Comparison of ENCODE assay signal across 8 mouse cellular contexts in the genomic region with DNA sequence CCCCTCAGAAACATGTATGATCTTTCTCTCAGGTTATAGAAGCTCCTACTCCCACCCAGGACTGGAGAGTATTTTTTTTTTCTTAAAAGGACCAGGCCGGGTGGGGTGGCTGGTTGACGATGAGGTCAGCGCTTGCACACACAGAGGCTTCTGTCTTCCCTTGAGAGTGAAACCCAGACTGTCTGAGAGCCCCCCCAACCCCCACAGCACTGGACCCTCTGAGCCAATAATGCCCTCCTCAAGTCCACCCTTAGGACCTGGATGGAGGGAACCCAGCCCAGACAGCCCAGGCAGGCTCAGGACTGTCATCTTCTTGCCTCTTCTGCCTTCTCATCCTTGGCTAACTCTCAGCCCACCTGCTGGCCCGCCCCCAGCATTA. TPM values are rescaled to one million over a fixed set of nuclear protein-coding genes. Genes with fewer than 3 reads are reported as not detected.
A peak's percentile ranks its signal among the peaks of the same experiment; 100 is the strongest.
DNase-seq lines count a peak whose midpoint lies in the region; ATAC-seq and TF ChIP-seq lines count a peak whose summit lies in the region.

No protein-coding gene starts in this region.

- intact Hi-C loops in heart, postnatal 10 days (cut with DNase I) = loop anchor here (2.0 kb wide), 1 partner anchor 70 kb away; the partner anchor contains the start of gene Megf8

- no peak for TF ChIP-seq EP300 in lung, postnatal 0 days (IDR thresholded peaks at IDR 0.05)

- H3K4me3 ChIP-seq in heart, embryonic 11.5 days (ENCODE audit: low read depth, low read length) = peak overlapping the region; percentile 80
- H3K4me3 ChIP-seq in G1E (ENCODE audit: low read depth, low read length) = peak overlapping the region; percentile 2; the same call in 1 of the 2 replicates
- peak overlapping the region; percentile 100 for H3K4me3 ChIP-seq in heart, embryonic 16.5 days (ENCODE audit: low read length)
- peak overlapping the region; percentile 93 for H3K4me3 ChIP-seq in lung, postnatal 0 days (ENCODE audit: low read depth, low read length)

- no peak for TF ChIP-seq CTCF in G1E (IDR thresholded peaks at IDR 0.05; ENCODE audit: low read depth, low read length)
- no peak for TF ChIP-seq CTCF in lung, postnatal 0 days (IDR thresholded peaks at IDR 0.05)

- H3K4me1 ChIP-seq in heart, embryonic 11.5 days (ENCODE audit: control insufficient read depth, insufficient read depth, low read length) = peaks cover 36% of the 10 kb centered on the region
- peaks cover 65% of the 10 kb centered on the region for H3K4me1 ChIP-seq in G1E (ENCODE audit: insufficient read depth, low read depth, low read length)
- H3K4me1 ChIP-seq in heart, embryonic 16.5 days (ENCODE audit: control insufficient read depth, insufficient read depth, low read length) = peaks cover 35% of the 10 kb centered on the region
- H3K4me1 ChIP-seq in lung, postnatal 0 days (ENCODE audit: insufficient read depth, low read depth, low read length) = peaks cover 26% of the 10 kb centered on the region

- H3K27me3 ChIP-seq in heart, embryonic 11.5 days (ENCODE audit: control insufficient read depth, insufficient read depth, low read length) = no peaks in the 10 kb centered on the region
- no peaks in the 10 kb centered on the region for H3K27me3 ChIP-seq in G1E (ENCODE audit: insufficient read depth, low read length)
- H3K27me3 ChIP-seq in heart, embryonic 16.5 days (ENCODE audit: control insufficient read depth, insufficient read depth, low read length) = no peaks in the 10 kb centered on the region
- H3K27me3 ChIP-seq in lung, postnatal 0 days (replicated peaks; ENCODE audit: insufficient read depth, low read length) = no peaks in the 10 kb centered on the region

- H3K4me2 ChIP-seq in heart, embryonic 11.5 days = peak overlapping the region; percentile 98
- peak overlapping the region; percentile 98 for H3K4me2 ChIP-seq in heart, embryonic 16.5 days (ENCODE audit: low read depth, low read length)
- H3K4me2 ChIP-seq in lung, postnatal 0 days (replicated peaks; ENCODE audit: low read depth, low read length) = peak overlapping the region; percentile 79

- peak overlapping the region; percentile 99 for H3K9ac ChIP-seq in heart, embryonic 11.5 days (ENCODE audit: low read depth, low read length)
- H3K9ac ChIP-seq in heart, embryonic 16.5 days (ENCODE audit: low read length) = peak overlapping the region; percentile 99
- no peak overlapping the region; the same call in 1 of the 2 replicates for H3K9ac ChIP-seq in lung, postnatal 0 days (replicated peaks; ENCODE audit: low read depth)

- H3K36me3 ChIP-seq in heart, embryonic 11.5 days (ENCODE audit: control insufficient read depth, insufficient read depth, low read length) = peaks cover 22% of the 10 kb centered on the region
- H3K36me3 ChIP-seq in G1E (replicated peaks) = peaks cover 56% of the 10 kb centered on the region
- peaks cover 24% of the 10 kb centered on the region for H3K36me3 ChIP-seq in heart, embryonic 16.5 days (ENCODE audit: control insufficient read depth, insufficient read depth)
- peaks cover 4% of the 10 kb centered on the region for H3K36me3 ChIP-seq in lung, postnatal 0 days (ENCODE audit: insufficient read depth, low read length)

- no peaks in the 10 kb centered on the region for H3K9me3 ChIP-seq in heart, embryonic 11.5 days (replicated peaks; ENCODE audit: control insufficient read depth, low read length)
- H3K9me3 ChIP-seq in G1E (replicated peaks) = no peaks in the 10 kb centered on the region
- H3K9me3 ChIP-seq in heart, embryonic 16.5 days (replicated peaks; ENCODE audit: control insufficient read depth, low read length) = no peaks in the 10 kb centered on the region
- no peaks in the 10 kb centered on the region for H3K9me3 ChIP-seq in lung, postnatal 0 days (ENCODE audit: low read length)

- DNase-seq in heart, postnatal 10 days = no peak
- DNase-seq in G1E (ENCODE audit: low spot score) = no peak
- DNase-seq in lung, postnatal 0 days (ENCODE audit: low spot score) = peak; percentile 44
- DNase-seq in adrenal gland, postnatal 25 days = no peak
- no peak for DNase-seq in urinary bladder, adult 2 months (ENCODE audit: low spot score)
- DNase-seq in adrenal gland, postnatal 36 days = no peak

- no peak for ATAC-seq in heart, embryonic 11.5 days (replicated peaks; ENCODE audit: insufficient number of reproducible peaks, low FRiP score, low TSS enrichment)
- no peak for ATAC-seq in G1E (ENCODE audit: extremely low read depth, insufficient number of reproducible peaks, low FRiP score, poor library complexity, severe bottlenecking)
- ATAC-seq in heart, embryonic 16.5 days (replicated peaks; ENCODE audit: extremely low read depth, insufficient read depth, low FRiP score) = no peak
- ATAC-seq in lung, postnatal 0 days = no peak

- WGBS in heart, embryonic 11.5 days (ENCODE audit: insufficient replicate concordance) = 46% methylated on average over 4 of the region's 4 CpGs
- 16% methylated on average over 4 of the region's 4 CpGs for WGBS in heart, embryonic 16.5 days
- WGBS in lung, postnatal 0 days = 27% methylated on average over 4 of the region's 4 CpGs

- H3K27ac ChIP-seq in heart, embryonic 11.5 days (ENCODE audit: low read depth, low read length) = peak overlapping the region; percentile 99
- H3K27ac ChIP-seq in heart, embryonic 16.5 days (ENCODE audit: low read length) = peak overlapping the region; percentile 99
- H3K27ac ChIP-seq in lung, postnatal 0 days (ENCODE audit: low read length) = peak overlapping the region; percentile 99

RNA-seq across cellular contexts. Expression of gene Erf, which starts 3.8 kb away (rescaled TPM):
- 20.5 and 25.0 TPM in 2 replicates for polyA plus RNA-seq in heart, embryonic 11.5 days (2014; fragmentation: Nextera tagmentation; extraction: Ambion mirVana)
- 10 to 100 TPM; 38.6 to 42.2 TPM for total RNA-seq in heart, postnatal 10 days (2021)
- 31.5 and 43.4 TPM in 2 replicates for total RNA-seq in G1E (2014; fragmentation: Nextera tagmentation)
- total RNA-seq in G1E (2017) = 6.9 TPM in 2 replicates
- 97.7 and 117 TPM in 2 replicates for polyA plus RNA-seq in G1E (2012)
- 8.5 and 11.2 TPM in 2 replicates for polyA plus RNA-seq in heart, embryonic 16.5 days (2015; fragmentation: Nextera tagmentation; extraction: Ambion mirVana)
- polyA plus RNA-seq in lung, postnatal 0 days (2015; fragmentation: Nextera tagmentation; extraction: Ambion mirVana) = 8.7 and 10.3 TPM in 2 replicates
- total RNA-seq in adrenal gland, postnatal 25 days (2021) = 19.4 and 33.2 TPM in 2 replicates
- polyA plus RNA-seq in urinary bladder, adult 2 months (2012; rRNA removed) = 23.6 and 26.8 TPM in 2 replicates
- total RNA-seq in adrenal gland, postnatal 36 days (2021) = 10 to 100 TPM; 25.4 to 40.9 TPM

RNA-seq across cellular contexts. Expression of gene Gsk3a, which starts 9.1 kb away (rescaled TPM):
- 10.4 and 11.6 TPM in 2 replicates for polyA plus RNA-seq in heart, embryonic 11.5 days (2014; fragmentation: Nextera tagmentation; extraction: Ambion mirVana)
- total RNA-seq in heart, postnatal 10 days (2021) = 10 to 100 TPM; 69.7 to 72.0 TPM
- total RNA-seq in G1E (2014; fragmentation: Nextera tagmentation) (154 and 167 TPM in 2 replicates), G1E (2017) (38.9 and 41.6 TPM in 2 replicates)
- 107 and 113 TPM in 2 replicates for polyA plus RNA-seq in G1E (2012)
- polyA plus RNA-seq in heart, embryonic 16.5 days (2015; fragmentation: Nextera tagmentation; extraction: Ambion mirVana) = 6.7 and 6.8 TPM in 2 replicates
- 6.7 and 6.8 TPM in 2 replicates for polyA plus RNA-seq in lung, postnatal 0 days (2015; fragmentation: Nextera tagmentation; extraction: Ambion mirVana)
- total RNA-seq in adrenal gland, postnatal 25 days (2021) = 97.4 and 108 TPM in 2 replicates
- polyA plus RNA-seq in urinary bladder, adult 2 months (2012; rRNA removed) = 79.0 and 83.3 TPM in 2 replicates
- 10 to 100 TPM; 93.3 to 96.7 TPM for total RNA-seq in adrenal gland, postnatal 36 days (2021)

RNA-seq across cellular contexts. Expression of gene Cic, which starts 20.8 kb away (rescaled TPM):
- polyA plus RNA-seq in heart, embryonic 11.5 days (2014; fragmentation: Nextera tagmentation; extraction: Ambion mirVana) = 25.0 and 31.5 TPM in 2 replicates
- 10 to 100 TPM; 88.4 to 90.5 TPM for total RNA-seq in heart, postnatal 10 days (2021)
- total RNA-seq in G1E (2014; fragmentation: Nextera tagmentation) = 154 and 160 TPM in 2 replicates
- 32.2 and 36.6 TPM in 2 replicates for total RNA-seq in G1E (2017)
- polyA plus RNA-seq in G1E (2012) = 381 and 382 TPM in 2 replicates
- 22.7 and 24.7 TPM in 2 replicates for polyA plus RNA-seq in heart, embryonic 16.5 days (2015; fragmentation: Nextera tagmentation; extraction: Ambion mirVana)
- polyA plus RNA-seq in lung, postnatal 0 days (2015; fragmentation: Nextera tagmentation; extraction: Ambion mirVana) = 26.5 and 31.9 TPM in 2 replicates
- 134 and 146 TPM in 2 replicates for total RNA-seq in adrenal gland, postnatal 25 days (2021)
- 30.8 and 58.8 TPM in 2 replicates for polyA plus RNA-seq in urinary bladder, adult 2 months (2012; rRNA removed)
- 100 to 1,000 TPM in 1 of 2 experiments, 10 to 100 TPM in 1; 94.8 to 116 TPM for total RNA-seq in adrenal gland, postnatal 36 days (2021)

RNA-seq across cellular contexts. Expression of gene Zfp526, which starts 25.5 kb away (rescaled TPM):
- polyA plus RNA-seq in heart, embryonic 11.5 days (2014; fragmentation: Nextera tagmentation; extraction: Ambion mirVana) = 2.3 and 2.7 TPM in 2 replicates
- 10 to 100 TPM in 1 of 2 experiments, 1 to 10 TPM in 1; 8.7 to 11.4 TPM for total RNA-seq in heart, postnatal 10 days (2021)
- total RNA-seq in G1E (2014; fragmentation: Nextera tagmentation) (20.4 and 20.8 TPM in 2 replicates), G1E (2017) (8.8 and 9.9 TPM in 2 replicates)
- 27.6 and 28.7 TPM in 2 replicates for polyA plus RNA-seq in G1E (2012)
- 2.2 and 2.3 TPM in 2 replicates for polyA plus RNA-seq in heart, embryonic 16.5 days (2015; fragmentation: Nextera tagmentation; extraction: Ambion mirVana)
- polyA plus RNA-seq in lung, postnatal 0 days (2015; fragmentation: Nextera tagmentation; extraction: Ambion mirVana) = 1.6 and 2.2 TPM in 2 replicates
- 14.6 and 16.0 TPM in 2 replicates for total RNA-seq in adrenal gland, postnatal 25 days (2021)
- polyA plus RNA-seq in urinary bladder, adult 2 months (2012; rRNA removed) = 6.9 and 9.3 TPM in 2 replicates
- 1 to 10 TPM; 9.3 to 9.4 TPM for total RNA-seq in adrenal gland, postnatal 36 days (2021)

RNA-seq across cellular contexts. Expression of gene Dedd2, which starts 26.3 kb away (rescaled TPM):
- 5.3 and 6.7 TPM in 2 replicates for polyA plus RNA-seq in heart, embryonic 11.5 days (2014; fragmentation: Nextera tagmentation; extraction: Ambion mirVana)
- 10 to 100 TPM; 14.2 TPM for total RNA-seq in heart, postnatal 10 days (2021)
- total RNA-seq in G1E (2014; fragmentation: Nextera tagmentation) = 4.6 and 13.1 TPM in 2 replicates
- total RNA-seq in G1E (2017) = 9.7 and 13.2 TPM in 2 replicates
- 43.7 and 55.3 TPM in 2 replicates for polyA plus RNA-seq in G1E (2012)
- 8.3 and 8.6 TPM in 2 replicates for polyA plus RNA-seq in heart, embryonic 16.5 days (2015; fragmentation: Nextera tagmentation; extraction: Ambion mirVana)
- 15.9 and 18.2 TPM in 2 replicates for polyA plus RNA-seq in lung, postnatal 0 days (2015; fragmentation: Nextera tagmentation; extraction: Ambion mirVana)
- total RNA-seq in adrenal gland, postnatal 25 days (2021) = 17.5 and 18.0 TPM in 2 replicates
- 13.8 and 14.2 TPM in 2 replicates for polyA plus RNA-seq in urinary bladder, adult 2 months (2012; rRNA removed)
- total RNA-seq in adrenal gland, postnatal 36 days (2021) = 10 to 100 TPM; 16.7 to 17.7 TPM

Comparison
In these comparisons a context has a peak if more than half of its experiments do, and no peak if none do; other contexts are left out.
1. H3K4me3 ChIP-seq: peak in every context shown above with its lines; median percentile 100 in heart, embryonic 16.5 days; 93 in lung, postnatal 0 days; 80 in heart, embryonic 11.5 days; 2 in G1E.